Mouse (Mus musculus): ENCODE results near the gene Creg1.
"Not testable (repeated sequence)": the region's sequence is repeated elsewhere in the genome, so short reads cannot be mapped to it uniquely, and the experiment has no call there.

Gene Creg1

DNA sequence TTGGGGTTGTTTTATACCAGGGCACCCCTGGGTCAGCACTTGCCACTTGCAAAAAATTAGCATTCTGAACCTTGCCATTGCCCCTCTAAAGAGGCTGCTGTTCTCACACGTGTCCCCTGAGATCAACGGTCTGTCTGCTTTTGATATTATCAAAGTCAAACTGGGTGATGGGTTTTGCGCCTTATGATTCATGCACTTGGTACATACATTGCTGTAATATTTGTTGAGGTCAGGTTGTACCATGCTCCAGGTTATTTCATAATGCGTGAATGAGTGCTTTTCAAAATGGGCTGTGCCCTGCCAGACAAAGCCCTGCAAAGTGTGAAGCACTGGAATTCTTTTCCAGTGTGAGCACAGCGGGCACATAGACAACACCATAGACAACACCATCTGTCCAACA lies 11.7 kb upstream of the Creg1 start:
- no peak for DNase-seq

DNA sequence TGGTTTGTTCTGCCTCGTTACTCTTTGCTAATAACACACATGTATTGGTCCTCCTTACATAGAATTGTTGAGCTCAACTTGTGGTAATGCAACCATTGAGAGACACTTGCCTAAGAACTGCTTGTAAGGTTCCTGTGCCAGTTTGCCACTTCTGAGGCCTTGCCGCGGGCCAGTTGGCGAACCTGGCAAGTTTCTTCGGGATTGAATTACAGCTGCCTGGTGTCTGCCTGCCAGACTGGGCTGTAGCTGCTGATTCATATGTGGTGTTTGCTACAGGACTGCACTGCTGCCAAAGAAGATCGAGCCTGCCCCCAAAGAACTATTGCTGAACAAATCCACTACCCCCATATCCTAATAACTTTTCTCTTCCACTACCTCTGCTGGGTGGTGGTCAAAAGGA lies 9.3 kb upstream of the Creg1 start:
- DNase-seq, result no peak

DNA sequence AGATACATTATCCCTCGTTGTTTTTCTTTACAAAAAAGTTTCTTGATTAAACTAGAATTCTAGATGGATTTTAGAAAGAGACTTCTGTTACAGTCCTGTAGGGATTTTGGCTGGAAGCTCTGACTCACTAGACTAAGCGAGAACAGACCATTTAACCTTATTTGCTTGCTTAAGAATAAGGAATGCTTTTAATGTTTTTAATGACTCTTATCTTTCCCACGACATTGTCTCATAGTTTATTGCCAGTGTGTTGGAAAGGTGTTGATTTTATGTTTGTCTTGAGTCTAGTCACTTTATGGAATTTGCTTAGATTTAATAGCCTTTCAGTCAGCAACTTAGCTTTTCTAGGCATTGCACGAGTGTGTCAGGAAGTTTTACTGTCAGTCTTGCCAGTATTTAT lies 8.4 kb upstream of the Creg1 start:
- DNase-seq, result no peak

DNA sequence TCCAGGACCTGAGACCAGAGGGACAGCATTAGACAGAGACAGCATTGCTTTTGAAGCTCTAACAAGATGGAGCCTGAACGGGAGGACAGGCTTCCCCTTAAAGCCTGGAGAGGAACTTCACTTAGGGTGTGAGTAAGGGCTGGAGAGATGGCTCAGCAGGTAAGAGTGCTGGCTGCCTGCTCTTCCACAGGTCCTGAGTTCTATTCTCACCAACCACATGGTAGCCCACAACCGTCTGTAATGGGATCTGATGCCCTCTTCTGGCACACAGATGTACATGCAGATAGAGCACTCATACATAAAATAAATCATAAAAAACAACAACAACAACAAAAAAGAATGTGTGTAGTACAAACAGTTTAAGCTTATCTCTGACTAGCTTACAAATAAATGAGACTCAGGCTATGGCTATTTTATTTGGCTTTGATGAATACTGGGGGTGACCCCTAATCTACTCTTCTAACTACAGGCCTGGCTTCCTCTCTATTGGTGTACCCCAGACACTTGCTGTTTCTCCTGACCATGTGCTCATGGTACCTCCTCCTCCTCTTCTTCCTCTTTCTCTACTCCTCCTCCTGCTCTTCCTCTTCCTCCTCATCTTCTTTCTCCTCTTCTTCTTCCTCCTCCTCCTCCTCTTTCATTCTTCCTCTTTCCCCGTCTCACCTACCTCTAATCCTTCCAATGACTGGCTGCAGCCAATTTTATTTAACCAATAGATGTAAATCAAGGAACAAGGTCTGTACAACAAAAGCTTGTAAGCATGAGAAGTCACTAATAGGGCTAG lies 1.8 kb upstream of the Creg1 start:
- DNase-seq, result no peak

DNA sequence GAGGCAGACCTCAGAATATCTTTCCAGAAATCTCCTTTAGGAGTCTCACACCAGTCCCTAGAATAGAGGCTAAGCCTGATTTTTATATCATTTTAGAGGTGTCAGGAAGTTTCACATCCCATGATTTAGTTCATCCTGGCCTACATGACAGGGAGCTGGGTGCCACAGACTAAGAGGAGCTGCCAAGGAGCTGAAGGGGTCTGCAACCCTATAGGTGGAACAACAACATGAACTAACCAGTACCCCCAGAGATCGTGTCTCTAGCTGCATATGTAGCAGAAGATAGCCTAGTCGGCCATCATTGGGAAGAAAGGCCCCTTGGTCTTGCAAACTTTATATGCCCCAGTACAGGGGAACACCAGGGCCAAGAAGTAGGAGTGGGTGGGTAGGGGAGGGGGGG lies 1.0 kb upstream of the Creg1 start:
- DNase-seq, result not testable (repeated sequence)

DNA sequence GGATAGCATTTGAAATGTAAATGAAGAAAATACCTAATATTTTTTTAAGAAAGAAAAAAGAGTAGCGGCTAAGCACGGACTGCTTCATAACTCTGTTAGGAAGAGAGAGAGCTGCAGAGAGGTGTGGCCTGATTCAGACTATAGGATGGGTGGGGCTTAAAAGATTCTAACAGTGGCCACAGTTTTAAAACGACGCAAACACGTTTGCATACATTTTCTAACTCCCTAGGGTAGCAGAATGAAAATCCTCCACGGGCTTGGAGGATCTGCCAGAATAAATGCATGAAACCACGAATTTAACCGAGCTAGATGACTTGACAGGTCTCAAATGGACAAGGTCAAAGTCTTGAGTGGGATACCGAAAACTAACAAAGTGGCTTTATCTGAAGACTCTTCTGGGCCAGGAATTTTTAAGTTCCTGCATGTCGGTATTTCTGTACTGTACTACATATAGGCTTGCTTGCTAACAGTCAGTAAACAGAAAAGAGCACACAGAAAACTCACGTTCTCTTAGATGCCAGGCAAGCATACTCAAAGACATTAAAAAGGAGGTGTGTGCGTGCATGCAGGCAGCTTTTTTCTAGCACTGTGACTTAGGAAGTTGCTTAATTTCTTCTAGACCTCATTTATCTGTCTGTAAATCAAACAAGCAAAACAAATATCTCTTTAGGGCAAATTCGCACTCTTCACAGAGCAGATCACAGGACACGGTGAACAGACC lies 472 bp upstream of the Creg1 start:
- DNase-seq, result peak; percentile 42

DNA sequence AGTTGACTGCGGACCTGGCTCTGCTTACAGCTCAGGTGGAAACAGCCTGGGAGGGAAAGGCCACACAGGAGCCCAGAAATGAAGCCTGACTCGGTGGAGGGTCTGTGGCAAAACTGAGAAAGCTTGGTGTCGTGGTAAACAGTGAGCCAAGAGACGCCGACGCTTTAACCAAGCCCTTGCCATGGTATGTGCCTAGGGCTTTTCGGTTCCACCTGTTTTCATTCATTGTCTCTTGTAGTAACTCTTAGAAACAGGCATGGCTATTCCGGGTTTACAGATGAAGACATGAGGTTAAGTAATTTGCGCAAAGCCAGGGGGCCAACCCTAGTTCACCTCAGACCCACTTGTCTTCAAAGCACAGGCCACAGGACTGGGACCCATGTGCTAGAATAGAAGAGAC lies 1.0 kb downstream of the Creg1 start:
- DNase-seq, result no peak

DNA sequence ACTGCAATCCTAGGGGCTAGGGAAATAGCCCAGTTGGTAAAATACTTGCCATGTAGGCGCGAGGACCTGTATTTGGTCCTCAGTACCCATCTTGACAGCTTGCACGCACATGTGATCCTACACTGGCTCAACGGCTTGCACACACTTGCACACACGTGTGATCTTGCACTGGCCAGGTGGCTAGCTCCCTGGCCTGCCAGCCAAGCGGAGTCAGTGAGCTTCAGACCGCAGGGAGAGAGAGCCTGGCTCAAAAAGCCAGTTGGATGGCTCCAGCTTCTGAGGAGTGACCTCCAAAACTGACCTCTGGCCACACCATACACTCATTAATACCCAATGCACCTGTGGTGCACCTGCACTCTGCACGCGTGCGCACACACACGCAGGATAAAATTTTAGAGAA lies 1.5 kb downstream of the Creg1 start:
- DNase-seq, result peak; percentile 40

DNA sequence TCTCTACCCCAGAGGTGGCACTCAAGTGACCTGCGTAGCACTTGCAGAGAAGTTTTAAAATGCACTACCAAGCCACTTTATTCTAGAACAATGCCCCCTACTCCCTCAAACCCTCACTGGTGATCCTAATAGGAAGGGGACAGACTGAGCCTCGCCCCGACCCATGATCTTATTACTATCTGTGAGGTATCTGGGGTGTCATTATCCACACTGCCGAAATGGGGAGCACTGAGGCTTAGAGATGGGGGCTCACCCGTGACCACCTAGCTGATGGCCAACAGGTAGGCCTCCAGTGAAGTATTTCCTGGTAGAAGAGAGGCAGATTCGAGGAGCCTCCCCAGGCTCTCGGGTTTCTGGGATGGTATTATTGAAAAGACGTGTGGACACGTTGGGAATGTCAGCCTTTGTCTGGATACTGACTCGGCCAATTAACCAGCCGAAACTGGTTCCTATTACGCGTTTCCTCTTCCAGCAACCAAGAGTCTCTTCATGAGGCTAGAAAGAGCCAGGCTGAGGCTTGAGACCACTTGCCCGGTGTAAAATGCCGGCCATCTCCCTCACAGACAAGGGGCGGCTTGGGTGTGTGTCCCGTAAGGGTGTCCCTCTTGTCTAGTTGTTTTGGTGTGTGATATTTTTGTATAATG lies 2.2 kb downstream of the Creg1 start:
- peak; percentile 41 for DNase-seq

DNA sequence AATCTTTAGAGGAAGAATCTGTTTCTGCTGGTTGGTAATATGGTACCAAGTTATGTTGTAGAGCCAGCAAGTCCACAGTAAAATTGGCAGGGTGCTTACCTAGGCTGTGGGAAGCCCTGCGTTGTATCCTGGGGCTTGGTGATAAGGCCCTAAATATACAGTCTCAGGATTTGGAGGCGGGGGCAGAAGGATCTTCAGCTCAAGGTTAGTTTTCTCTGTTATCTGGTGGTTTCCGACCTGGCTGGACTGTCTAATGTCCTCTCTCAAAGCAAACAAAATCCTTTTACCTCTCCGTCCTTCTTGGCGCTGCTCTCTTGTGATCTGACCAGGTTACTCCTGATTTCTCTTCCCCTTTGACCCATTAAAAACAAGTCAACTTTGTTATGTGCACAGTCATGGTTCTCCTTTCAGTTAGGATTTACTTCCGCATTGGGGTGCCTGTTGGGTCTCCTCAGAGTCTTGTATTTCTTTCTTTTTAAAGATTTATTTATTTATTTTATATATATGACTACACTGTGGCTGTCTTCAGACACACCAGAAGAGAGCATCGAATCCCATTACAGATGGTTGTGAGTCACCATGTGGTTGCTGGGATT lies 2.8 kb downstream of the Creg1 start:
- DNase-seq, result peak; percentile 84

DNA sequence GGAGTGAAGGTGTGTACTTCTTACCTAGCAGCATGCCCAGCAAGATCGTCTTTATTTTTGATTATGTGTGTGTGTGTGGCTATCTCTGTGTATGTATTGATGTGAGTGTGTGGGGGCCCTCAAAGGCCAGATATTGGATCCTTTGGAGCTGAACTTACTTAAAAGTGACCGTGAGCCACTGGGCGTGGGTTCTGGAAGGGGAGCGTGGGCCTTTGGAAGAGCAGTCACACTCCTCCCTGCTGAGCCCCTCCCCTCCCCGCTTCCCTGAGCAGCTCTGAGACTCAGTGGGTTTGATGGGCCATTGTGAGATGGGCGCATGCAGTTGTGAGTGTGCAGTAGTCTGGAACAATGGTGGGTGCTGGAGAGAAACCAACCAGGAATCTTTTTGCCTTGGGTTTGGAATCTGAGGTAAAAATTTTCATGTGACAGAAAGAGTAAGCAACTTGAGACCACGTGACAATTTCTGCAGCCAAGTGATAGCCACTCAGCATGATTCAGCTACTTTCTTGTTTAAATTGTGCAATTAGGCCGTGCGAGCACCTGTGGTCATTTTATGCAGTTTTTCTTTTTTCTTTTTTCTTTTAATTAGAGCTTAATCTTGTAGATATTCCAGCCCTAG lies 5.5 kb downstream of the Creg1 start:
- DNase-seq, result peak; percentile 79

DNA sequence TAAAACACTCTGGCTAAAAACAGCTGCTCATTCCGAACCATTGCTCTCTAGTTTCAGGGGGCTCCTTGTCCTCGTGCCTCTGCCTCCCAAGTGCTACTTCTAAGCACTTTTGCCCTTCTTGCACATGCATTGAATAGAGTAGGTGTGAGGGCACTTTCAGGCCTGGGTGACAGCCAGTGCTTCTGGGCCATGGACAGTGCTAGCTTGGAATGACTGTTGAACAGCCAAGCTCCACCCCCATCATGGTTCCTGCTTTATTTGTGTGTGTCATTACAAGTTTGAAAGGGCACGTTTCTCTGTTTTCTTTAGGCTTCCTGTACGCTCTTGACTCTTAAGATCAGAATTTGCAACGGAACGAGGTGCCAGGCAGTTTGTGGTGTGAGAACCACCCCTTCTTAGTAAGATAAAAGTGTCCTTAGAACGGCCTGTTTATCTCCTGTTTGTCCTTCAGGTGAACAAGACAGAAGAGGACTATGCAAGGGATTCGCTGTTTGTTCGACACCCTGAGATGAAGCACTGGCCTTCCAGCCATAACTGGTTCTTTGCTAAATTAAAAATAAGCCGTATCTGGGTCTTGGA lies 6.7 kb downstream of the Creg1 start:
- DNase-seq, result peak; percentile 58

DNA sequence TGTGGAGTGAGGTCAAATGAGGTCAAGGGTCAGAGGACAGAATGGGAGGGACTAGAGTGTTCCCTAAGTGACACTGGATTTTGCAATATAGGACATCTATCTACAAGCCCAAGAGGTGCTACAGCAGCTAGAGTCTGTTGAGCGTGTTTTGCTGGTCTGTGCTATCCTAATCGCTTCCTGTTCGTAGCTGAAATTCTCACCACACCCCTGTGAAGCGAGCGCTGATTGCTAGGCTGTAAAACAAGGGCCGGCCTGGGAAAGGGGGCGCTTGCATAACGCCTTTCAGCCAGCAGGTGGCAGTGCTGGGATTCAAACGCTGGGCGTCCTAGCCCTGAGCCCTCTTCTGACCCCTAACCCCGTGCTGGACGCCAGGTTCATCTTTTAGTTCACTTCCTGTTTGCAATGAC lies 7.9 kb downstream of the Creg1 start:
- DNase-seq, result peak; percentile 91

DNA sequence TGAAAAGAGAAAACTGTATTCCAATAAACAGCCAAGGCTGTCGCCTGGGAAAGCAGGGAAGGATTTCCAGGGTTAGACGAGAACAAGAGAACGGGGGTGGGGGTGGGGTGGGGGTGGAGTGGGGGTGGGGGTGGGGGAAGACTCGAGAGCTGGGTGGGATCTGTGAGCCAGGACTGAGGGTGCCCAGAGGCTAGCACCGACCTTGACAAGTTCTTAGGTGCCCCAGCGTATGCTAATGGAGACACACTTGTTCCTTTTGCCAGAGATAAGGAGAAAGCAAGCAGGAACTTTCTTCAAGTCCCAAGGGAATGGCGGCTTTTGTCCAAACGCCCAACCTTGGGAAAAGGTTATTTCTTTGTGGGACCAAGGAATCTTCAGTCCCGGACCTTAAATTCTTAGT lies 8.5 kb downstream of the Creg1 start:
- no peak for DNase-seq

DNA sequence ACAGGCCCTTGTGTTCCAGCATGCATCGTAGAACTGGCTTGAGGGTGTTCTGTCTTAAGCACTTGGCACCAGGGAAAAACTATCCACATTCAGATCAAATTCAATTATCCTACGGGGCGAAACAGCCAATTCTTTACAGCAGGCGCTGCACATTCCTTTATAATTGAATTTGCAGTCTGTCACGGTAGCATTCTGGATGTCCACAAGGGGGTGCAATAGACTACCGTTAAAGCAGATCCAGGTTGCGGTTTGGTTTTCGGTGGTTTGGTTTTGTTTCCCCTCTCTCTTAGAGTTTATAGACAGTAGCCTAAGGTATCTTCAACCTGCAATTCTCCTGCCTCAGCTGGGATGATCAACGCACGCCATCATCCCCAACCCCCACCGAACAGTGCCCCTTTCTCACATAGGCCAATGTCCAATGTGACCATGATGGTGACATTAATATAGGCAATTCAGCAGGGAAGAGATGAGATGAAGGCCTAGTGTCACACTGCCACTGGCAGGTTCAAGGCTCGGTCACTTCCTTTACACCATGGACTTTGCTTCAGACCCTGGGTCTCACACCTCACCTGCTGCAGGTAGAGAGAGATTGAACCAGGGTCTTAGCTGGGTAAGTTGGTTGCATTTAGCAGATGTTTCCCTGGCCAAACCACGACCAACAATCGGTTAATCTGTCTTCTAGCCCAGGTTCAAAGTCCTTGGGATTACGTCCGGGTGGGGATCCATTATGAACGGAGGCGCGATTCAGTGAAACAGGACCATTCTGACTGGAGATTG lies 12.2 kb downstream of the Creg1 start:
- peak; percentile 42 for DNase-seq

DNA sequence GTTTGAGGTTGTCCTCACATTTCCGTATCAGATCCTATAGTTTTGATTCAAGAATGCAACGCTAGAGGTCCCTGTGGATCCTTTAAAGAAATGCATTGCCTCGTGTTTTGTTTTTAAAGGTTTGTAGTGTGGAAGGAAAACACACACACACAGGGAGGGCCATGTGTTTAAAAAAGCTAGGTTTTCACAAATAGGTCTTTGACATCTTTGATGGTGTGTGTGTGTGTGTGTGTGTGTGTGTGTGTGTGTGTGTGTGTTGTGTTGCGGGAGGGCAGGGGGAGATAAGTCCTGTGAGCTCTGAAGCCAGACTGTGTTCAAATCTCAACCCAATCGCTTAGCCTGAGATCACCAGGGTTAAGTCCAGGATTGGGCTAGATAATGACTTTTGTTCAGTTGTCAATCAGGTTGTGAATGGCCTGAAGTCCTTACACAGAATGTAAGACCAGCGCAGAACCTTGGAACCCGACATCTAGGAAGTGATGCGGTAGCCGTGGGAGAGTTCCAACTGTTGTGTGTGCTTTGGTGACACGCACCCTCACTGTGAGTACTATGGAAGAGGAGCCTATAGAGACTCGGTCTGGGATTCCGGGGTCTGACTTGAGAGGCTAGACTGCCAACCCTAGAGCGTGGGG lies 16.5 kb downstream of the Creg1 start:
- peak; percentile 38 for DNase-seq

DNA sequence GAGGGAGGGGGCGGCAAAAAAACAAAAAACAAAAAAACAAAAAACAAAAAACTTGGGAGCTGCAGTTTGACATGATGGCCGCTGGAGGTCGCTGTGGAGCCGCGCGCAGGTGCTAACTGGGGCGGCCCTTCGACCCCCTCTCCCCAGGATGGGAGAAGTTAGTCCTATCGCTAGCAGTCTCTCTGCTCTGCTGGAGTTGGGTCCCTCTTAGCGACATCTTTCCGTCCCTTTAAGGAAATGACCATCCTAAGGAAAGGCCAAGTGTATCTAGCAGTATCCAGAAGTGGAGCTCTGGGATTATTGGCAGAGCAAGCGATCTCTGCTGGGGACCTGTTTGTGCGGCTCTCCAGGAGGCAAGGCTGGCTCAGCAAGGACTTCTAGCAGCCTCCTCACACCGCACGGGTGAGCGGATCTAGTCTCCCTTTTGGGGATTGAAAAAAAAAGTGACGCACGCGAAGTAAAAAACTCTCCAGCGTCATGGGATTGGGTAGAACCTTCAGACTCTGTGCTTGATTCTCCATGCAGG lies 17.1 kb downstream of the Creg1 start:
- peak; percentile 46 for DNase-seq

DNA sequence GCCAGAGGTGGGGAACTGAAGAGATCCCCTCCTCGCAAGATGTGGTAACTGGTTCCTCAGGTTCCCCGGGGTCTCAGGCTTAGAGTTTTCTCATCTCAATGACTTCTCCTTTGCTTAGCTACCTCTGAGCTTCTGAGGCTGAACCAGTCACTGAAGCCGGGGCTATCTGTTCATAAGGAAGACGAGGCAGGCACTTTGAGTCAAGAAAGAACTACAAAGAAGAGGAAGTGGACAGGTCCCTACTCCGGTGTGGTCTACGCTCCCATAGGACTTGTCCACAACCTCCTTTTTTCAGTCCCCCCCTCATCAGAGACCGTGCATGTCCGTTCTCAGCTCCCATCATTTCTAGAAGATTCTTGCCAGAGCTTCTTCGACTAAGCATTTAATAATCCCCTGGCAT lies 17.9 kb downstream of the Creg1 start:
- no peak for DNase-seq

DNA sequence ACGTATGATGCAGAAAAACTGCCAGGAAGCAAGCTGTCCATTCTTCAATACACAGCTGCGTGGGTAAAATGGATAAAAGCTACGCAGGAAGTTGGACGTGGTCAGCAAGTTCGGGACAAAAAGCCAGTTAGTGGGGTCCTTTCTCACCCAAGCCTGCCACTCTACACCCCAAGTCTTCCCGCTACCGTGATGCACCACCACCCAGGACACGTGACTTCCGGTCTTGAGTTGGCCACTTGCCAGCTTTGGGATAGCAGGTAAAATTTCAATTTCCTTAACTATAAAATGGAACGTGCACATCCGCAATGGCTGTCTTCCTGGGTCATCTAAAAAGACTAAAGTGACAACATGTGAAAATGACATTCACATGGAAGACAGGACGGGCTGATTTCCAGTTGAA lies 18.4 kb downstream of the Creg1 start:
- no peak for DNase-seq

DNA sequence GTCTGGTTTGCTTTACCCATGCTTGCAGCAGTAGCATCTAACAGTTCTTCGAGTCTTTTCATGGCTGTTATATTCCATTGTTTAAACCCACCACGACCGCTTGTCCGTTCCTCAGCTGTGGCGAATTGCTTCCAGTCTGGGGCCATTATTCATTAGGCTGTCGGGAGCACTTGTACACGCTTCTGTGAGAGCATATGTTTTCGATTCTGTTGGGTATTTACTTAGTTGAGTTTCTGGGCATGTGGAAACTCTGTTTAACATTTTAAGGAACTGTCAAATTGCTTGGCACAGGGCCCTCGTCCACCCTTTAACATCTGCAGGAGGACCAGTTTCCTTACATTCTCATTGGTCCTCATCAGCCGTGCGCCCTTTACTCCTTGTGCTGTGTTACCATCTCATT lies 22.8 kb downstream of the Creg1 start:
- no peak for DNase-seq

DNA sequence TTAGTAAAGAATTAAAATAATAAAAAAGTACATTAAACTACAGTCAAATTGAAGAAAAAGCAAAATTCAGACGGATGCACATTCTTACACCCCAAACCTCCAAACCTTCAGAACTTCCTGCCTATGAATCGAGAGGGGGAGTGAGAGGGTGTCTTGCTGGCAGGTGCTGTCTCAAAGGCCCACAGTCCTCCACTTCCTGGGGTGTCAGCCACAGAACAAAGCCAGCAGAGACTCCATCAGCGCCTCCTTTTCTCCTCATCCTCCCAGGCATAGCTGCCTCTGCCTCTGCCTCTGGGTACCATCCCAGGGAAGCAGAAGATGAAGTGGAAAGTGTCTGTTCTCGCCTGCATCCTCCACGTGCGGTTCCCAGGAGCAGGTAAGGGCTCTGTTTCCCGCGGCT lies 25.0 kb downstream of the Creg1 start, which contains the start of gene Cd247:
Cd247 (plus strand) TSS at position 171 of the 400 bp plus-strand sequence.
- DNase-seq, result no peak
